Mouse (Mus musculus) hindbrain, embryonic 12.5 days (tissue): ENCODE results near the gene Ric1. TPM values are rescaled to one million over a fixed set of nuclear protein-coding genes. Genes with fewer than 3 reads are reported as not detected.

Experiments
- ATAC-seq: fragments of 200-750 bp; cut with Nextera tagmentation; 2 replicates; pipeline ENCODE4 v1.8.0; 2017; ENCODE audit warnings: moderate TSS enrichment; ENCODE audit not compliant: low FRiP score
- H3K27ac ChIP-seq: fragments of 300-500 bp; sonication (generic); 2 replicates; pipeline ENCODE4 v1.5.1; 2016; ENCODE audit warnings: mild to moderate bottlenecking
- H3K27me3 ChIP-seq: fragments of 300-500 bp; sonication (generic); 2 replicates; pipeline ENCODE4 v1.6.1; 2016; ENCODE audit warnings: mild to moderate bottlenecking
- H3K36me3 ChIP-seq: fragments of 300-500 bp; sonication (generic); 2 replicates; pipeline ENCODE4 v1.6.1; 2016; ENCODE audit warnings: mild to moderate bottlenecking
- H3K4me1 ChIP-seq: fragments of 300-500 bp; sonication (generic); 2 replicates; pipeline ENCODE4 v1.6.1; 2016
- H3K4me2 ChIP-seq: fragments of 300-500 bp; sonication (generic); replicated peaks from 2 replicates; pipeline ENCODE4 v1.6.1; 2016; ENCODE audit warnings: mild to moderate bottlenecking
- H3K4me3 ChIP-seq: fragments of 300-500 bp; sonication (generic); 2 replicates; pipeline ENCODE4 v1.5.1; 2016; ENCODE audit warnings: mild to moderate bottlenecking
- H3K9ac ChIP-seq: fragments of 300-500 bp; sonication (generic); 2 replicates; pipeline ENCODE4 v1.6.1; 2016; ENCODE audit warnings: mild to moderate bottlenecking, moderate library complexity
- H3K9me3 ChIP-seq: fragments of 300-500 bp; sonication (generic); replicated peaks from 2 replicates; pipeline ENCODE4 v1.6.1; 2016; ENCODE audit warnings: mild to moderate bottlenecking
- WGBS: fragments of 180-500 bp; shearing (Covaris S2); methylation state at CpG from one replicate; pipeline ENCODE4 v1.1.7; 2016; 5-methylcytosine and 5-hydroxymethylcytosine counted together
- polyA plus RNA-seq: library from polyadenylated mRNA; unstranded; fragments of >200 nt; fragmentation: Nextera tagmentation; extraction: Ambion mirVana; gene quantifications from 2 replicates; pipeline ENCODE4 v1.2.1, GENCODE M21; 2016

Ric1 gene
- polyA plus RNA-seq, 1 experiment from 2014 or later: 17.5 TPM

DNA sequence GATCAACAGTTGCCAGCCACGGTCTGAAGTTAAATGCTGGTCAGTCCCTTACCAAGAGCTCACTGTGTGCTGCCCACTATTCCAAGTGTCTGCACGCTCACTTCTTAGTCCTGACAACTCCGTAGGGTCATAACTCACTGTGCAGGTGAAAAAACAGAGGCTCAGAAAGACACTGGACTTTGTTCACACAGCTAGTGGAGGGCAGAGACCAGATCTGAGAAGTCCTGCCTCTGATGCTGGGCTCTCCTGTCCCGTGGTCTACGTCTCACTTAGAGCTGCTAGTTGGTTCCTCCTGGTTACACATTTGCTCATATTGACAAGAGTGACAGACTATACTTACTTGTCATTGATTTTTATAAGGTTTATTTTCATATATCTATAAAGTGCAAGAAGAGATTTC is 76.9 kb downstream of the Ric1 start:
- peaks cover 67% of the 10 kb centered on the region for H3K36me3 ChIP-seq

GRCm38 (mm10) chr19:29603548-29604353 is 81.7 kb downstream of the Ric1 start:
- H3K9ac ChIP-seq: no peak overlapping the region
- 90% methylated on average over 14 of the region's 14 CpGs for WGBS
- no peak overlapping the region for H3K4me2 ChIP-seq
- no peak overlapping the region for H3K27ac ChIP-seq
- ATAC-seq: no peak
- H3K9me3 ChIP-seq: no peaks in the 10 kb centered on the region
- peaks cover 40% of the 10 kb centered on the region for H3K36me3 ChIP-seq
- H3K4me3 ChIP-seq: no peak overlapping the region
- no peaks in the 10 kb centered on the region for H3K27me3 ChIP-seq
- no peaks in the 10 kb centered on the region for H3K4me1 ChIP-seq

More for the DNA sequence above, 76.9 kb downstream of the Ric1 start:
- Histone ChIP-seq H3K27me3 (no peaks in the 10 kb centered on the region), H3K4me1 (no peaks in the 10 kb centered on the region), H3K27ac (no peak overlapping the region), H3K4me2 (no peak overlapping the region), H3K9ac (no peak overlapping the region), H3K4me3 (no peak overlapping the region), H3K9me3 (no peaks in the 10 kb centered on the region)
- 93% methylated on average over 5 of the region's 5 CpGs for WGBS
- ATAC-seq: no peak

GRCm38 (mm10) chr19:29604653-29605052 is 82.6 kb downstream of the Ric1 start:
- no peak for ATAC-seq
- 96% methylated on average over 3 of the region's 3 CpGs for WGBS
- no peak overlapping the region for H3K27ac ChIP-seq
- H3K4me3 ChIP-seq: no peak overlapping the region
- no peaks in the 10 kb centered on the region for H3K27me3 ChIP-seq
- H3K9ac ChIP-seq: no peak overlapping the region
- H3K4me1 ChIP-seq: no peaks in the 10 kb centered on the region
- H3K36me3 ChIP-seq: peaks cover 34% of the 10 kb centered on the region
- H3K9me3 ChIP-seq: no peaks in the 10 kb centered on the region
- H3K4me2 ChIP-seq: no peak overlapping the region

DNA sequence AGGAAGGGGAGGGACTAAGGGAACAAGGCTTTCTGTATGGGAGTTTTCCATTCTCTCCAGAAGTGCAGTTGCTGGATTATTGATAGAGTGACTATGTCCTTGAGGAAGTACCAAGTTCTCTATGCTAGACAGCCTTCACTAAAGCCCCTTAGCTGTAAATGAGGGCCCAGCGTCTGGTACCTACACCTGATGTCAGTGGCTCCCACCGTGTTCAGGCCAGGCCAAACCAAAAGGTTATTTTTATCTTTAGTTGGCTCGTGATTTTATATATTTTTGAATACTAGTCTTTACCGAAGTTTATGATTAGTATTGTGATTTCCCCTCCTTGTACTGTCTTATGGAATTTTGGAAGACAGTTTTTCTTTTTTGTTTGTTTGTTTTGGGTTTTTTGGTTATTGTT is 85.4 kb downstream of the Ric1 start:
- peaks cover 26% of the 10 kb centered on the region for H3K36me3 ChIP-seq
- H3K9ac ChIP-seq: no peak overlapping the region
- H3K4me1 ChIP-seq: no peaks in the 10 kb centered on the region
- no peaks in the 10 kb centered on the region for H3K9me3 ChIP-seq
- H3K4me3 ChIP-seq: no peak overlapping the region
- no peak overlapping the region for H3K27ac ChIP-seq
- H3K27me3 ChIP-seq: no peaks in the 10 kb centered on the region
- H3K4me2 ChIP-seq: no peak overlapping the region
- 97% methylated on average over 4 of the region's 4 CpGs for WGBS
- no peak for ATAC-seq

- ATAC-seq: no peak
- H3K36me3 ChIP-seq: peaks cover 29% of the 10 kb centered on the region
- WGBS: 85% methylated on average over 4 of the region's 4 CpGs
- no peaks in the 10 kb centered on the region for H3K27me3 ChIP-seq
- no peak overlapping the region for H3K4me2 ChIP-seq
- no peak overlapping the region for H3K9ac ChIP-seq
- H3K4me1 ChIP-seq: no peaks in the 10 kb centered on the region
- no peak overlapping the region for H3K27ac ChIP-seq
- H3K4me3 ChIP-seq: no peak overlapping the region
- no peaks in the 10 kb centered on the region for H3K9me3 ChIP-seq
Measured at GRCm38 (mm10) chr19:29608212-29608611, 86.1 kb downstream of the Ric1 start.

DNA sequence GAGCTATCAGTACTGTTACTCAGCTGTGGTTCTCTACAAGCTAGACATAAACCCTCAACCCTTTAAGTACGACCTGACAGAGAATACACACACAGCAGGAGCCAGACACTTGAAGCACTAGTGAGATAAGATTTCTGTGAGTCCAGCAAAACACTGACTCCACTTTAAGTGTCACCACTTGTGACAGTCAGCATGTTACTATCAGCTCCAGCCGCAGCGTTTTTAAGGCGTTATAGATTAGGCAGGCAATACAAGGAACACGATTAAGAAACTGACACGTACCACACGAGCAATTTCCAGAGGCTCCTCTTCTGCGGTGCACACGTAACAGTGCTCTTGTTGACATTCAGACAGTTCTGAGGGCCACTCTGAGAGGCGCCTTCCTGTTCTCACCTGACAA is 88.8 kb downstream of the Ric1 start:
- no peaks in the 10 kb centered on the region for H3K9me3 ChIP-seq
- WGBS: 93% methylated on average over 10 of the region's 10 CpGs
- no peaks in the 10 kb centered on the region for H3K4me1 ChIP-seq
- peaks cover 20% of the 10 kb centered on the region for H3K36me3 ChIP-seq
- no peak overlapping the region for H3K4me2 ChIP-seq
- no peak overlapping the region for H3K9ac ChIP-seq
- ATAC-seq: no peak
- no peaks in the 10 kb centered on the region for H3K27me3 ChIP-seq
- H3K4me3 ChIP-seq: no peak overlapping the region
- no peak overlapping the region for H3K27ac ChIP-seq

GRCm38 (mm10) chr19:29612102-29612501 is 90.0 kb downstream of the Ric1 start:
- Histone ChIP-seq H3K36me3 (peaks cover 19% of the 10 kb centered on the region), H3K4me1 (no peaks in the 10 kb centered on the region)
- WGBS: 94% methylated on average over 2 of the region's 2 CpGs

DNA sequence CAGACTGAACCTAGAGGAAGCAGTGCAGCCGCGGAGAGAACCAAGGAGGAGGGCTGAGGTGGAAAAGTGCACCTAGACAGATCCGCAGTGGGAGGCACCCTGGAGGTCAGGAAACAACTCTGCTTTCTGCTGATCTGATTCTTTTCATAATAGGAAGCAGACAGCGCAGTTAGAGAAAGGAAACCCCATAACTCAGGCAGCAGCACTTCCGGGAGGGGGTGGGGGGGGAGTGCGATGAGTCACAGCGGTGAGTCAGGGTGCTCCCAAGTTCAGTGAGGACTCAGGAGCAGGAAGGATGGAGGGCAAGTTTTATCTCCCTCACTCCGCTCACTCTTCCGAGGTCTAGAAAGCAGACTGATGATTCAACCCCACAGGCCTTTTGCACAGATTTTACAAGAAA is 119.0 kb downstream of the Ric1 start:
- H3K36me3 ChIP-seq: 0 out of 2 replicates have a peak, but pooled peaks cover 13% of the 10 kb centered on the region
- no peaks in the 10 kb centered on the region for H3K9me3 ChIP-seq
- no peak overlapping the region for H3K27ac ChIP-seq
- no peak overlapping the region for H3K9ac ChIP-seq
- ATAC-seq: no peak
- WGBS: 51% methylated on average over 8 of the region's 9 CpGs
- no peaks in the 10 kb centered on the region for H3K4me1 ChIP-seq
- no peak overlapping the region for H3K4me3 ChIP-seq
- H3K27me3 ChIP-seq: no peaks in the 10 kb centered on the region
- H3K4me2 ChIP-seq: no peak overlapping the region

More at GRCm38 (mm10) chr19:29612102-29612501, 90.0 kb downstream of the Ric1 start:
- Histone ChIP-seq H3K4me3 (no peak overlapping the region), H3K9me3 (no peaks in the 10 kb centered on the region), H3K27ac (no peak overlapping the region), H3K27me3 (no peaks in the 10 kb centered on the region), H3K4me2 (no peak overlapping the region), H3K9ac (no peak overlapping the region)
- ATAC-seq: no peak

GRCm38 (mm10) chr19:29641510-29641909 is 119.4 kb downstream of the Ric1 start:
- no peaks in the 10 kb centered on the region for H3K9me3 ChIP-seq
- 56% methylated on average over 5 of the region's 5 CpGs for WGBS
- no peak overlapping the region for H3K4me3 ChIP-seq
- no peak overlapping the region for H3K27ac ChIP-seq
- H3K27me3 ChIP-seq: no peaks in the 10 kb centered on the region
- ATAC-seq: no peak
- H3K9ac ChIP-seq: no peak overlapping the region
- H3K36me3 ChIP-seq: 0 out of 2 replicates have a peak, but pooled peaks cover 9% of the 10 kb centered on the region
- no peaks in the 10 kb centered on the region for H3K4me1 ChIP-seq
- H3K4me2 ChIP-seq: no peak overlapping the region

DNA sequence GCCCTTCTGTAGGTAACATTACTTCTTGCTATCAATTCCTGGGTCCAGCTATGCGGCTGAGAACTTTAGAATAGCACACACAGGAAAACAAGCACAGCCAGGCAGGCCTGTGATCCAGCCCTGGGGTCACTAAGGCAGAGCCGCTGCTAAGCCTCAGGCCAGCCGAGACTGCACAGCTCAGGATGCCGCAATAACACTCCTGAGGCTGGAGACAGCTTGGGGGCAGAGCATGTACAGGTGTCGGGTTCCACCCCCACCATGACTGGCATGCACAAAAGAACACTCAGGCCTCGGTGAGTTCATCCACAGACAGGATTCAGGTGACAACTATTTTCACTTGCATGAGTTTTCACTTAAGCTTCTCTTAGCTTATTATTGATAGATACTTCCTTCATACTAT is 120.1 kb downstream of the Ric1 start:
- Histone ChIP-seq H3K27me3 (no peaks in the 10 kb centered on the region), H3K4me1 (no peaks in the 10 kb centered on the region), H3K9ac (no peak overlapping the region), H3K4me2 (no peak overlapping the region), H3K27ac (no peak overlapping the region), H3K36me3 (0 out of 2 replicates have a peak, but pooled peaks cover 6% of the 10 kb centered on the region), H3K9me3 (no peaks in the 10 kb centered on the region), H3K4me3 (no peak overlapping the region)
- ATAC-seq: no peak
- 53% methylated on average over 6 of the region's 6 CpGs for WGBS

- 0 out of 2 replicates have a peak, but pooled peaks cover 6% of the 10 kb centered on the region for H3K36me3 ChIP-seq
- no peak for ATAC-seq
Measured at GRCm38 (mm10) chr19:29643194-29643922, 121.3 kb downstream of the Ric1 start.

DNA sequence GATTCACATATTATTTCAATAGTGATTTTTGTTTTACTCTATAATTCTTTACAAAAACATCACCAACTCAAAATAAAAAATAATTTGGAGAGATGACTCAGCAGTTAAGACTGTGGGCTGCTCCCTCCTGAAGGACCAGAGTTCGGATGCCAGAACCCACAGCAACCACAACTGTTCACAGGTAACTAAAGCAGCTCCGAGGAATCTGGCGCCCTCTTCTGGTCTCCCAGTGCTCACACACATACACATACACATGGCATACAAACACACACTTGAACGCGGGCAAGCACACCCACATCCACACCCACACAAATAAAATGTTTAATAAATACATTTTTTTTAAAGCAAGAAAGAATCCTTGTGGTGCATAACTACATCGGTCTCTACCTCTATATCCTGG is 122.7 kb downstream of the Ric1 start:
- 95% methylated on average over 6 of the region's 6 CpGs for WGBS
- ATAC-seq: no peak
- Histone ChIP-seq H3K4me3 (no peak overlapping the region), H3K9ac (no peak overlapping the region), H3K27ac (no peak overlapping the region), H3K36me3 (0 out of 2 replicates have a peak, but pooled peaks cover 6% of the 10 kb centered on the region), H3K4me1 (no peaks in the 10 kb centered on the region), H3K27me3 (no peaks in the 10 kb centered on the region), H3K9me3 (no peaks in the 10 kb centered on the region), H3K4me2 (no peak overlapping the region)

More at GRCm38 (mm10) chr19:29643194-29643922, 121.3 kb downstream of the Ric1 start:
- H3K4me1 ChIP-seq: no peaks in the 10 kb centered on the region
- H3K27me3 ChIP-seq: no peaks in the 10 kb centered on the region
- no peak overlapping the region for H3K4me3 ChIP-seq
- H3K9me3 ChIP-seq: no peaks in the 10 kb centered on the region
- WGBS: 87% methylated on average over 11 of the region's 11 CpGs
- H3K27ac ChIP-seq: no peak overlapping the region
- no peak overlapping the region for H3K4me2 ChIP-seq
- no peak overlapping the region for H3K9ac ChIP-seq
